Mouse (Mus musculus) testis, adult 2 months (tissue): ENCODE data around the gene Cntnap2.

Experiments
- CTCF ChIP-seq: fragments of 200-500 bp; IDR thresholded peaks from 2 replicates; pipeline ENCODE4 v1.5.1; 2012; ENCODE audit warnings: low read depth, mild to moderate bottlenecking, inconsistent platforms, low read length, moderate library complexity; ENCODE audit not compliant: control insufficient read depth, insufficient read depth, insufficient replicate concordance
- POLR2A ChIP-seq: fragments of 200-500 bp; IDR thresholded peaks from 2 replicates; pipeline ENCODE4 v1.6.1; 2012; ENCODE audit warnings: low read depth, mild to moderate bottlenecking, inconsistent platforms, low read length, moderate library complexity; ENCODE audit not compliant: control insufficient read depth

DNA sequence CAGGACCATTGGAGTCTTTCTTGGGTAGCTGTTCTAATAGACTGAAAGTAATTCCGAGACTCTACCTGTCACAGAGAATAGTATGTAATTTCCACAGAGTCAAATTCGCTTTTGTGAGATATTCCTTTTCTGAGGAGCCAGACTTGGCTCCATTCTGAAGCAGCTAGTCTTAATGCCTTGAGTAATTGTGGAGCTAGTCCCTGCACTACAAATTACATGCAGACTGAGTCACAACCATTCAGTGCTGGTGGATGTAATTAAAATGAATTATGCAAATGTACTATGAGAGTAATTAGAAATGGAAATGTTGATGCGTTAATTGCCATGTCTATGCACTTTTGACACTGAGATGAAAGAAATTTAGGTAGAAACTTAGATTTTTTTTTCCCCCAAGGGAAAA is 1553.7 kb downstream of the Cntnap2 start:
- TF ChIP-seq CTCF (no peak), POLR2A (no peak)
